Mouse (Mus musculus): ENCODE results near the gene Pwp2. TPM values are rescaled to one million over a fixed set of nuclear protein-coding genes. Genes with fewer than 3 reads are reported as not detected.
A peak's percentile ranks its signal among the peaks of the same experiment; 100 is the strongest.

Pwp2 gene
- polyA plus RNA-seq, 1 experiment from 2014 or later, result 19.7 TPM

DNA sequence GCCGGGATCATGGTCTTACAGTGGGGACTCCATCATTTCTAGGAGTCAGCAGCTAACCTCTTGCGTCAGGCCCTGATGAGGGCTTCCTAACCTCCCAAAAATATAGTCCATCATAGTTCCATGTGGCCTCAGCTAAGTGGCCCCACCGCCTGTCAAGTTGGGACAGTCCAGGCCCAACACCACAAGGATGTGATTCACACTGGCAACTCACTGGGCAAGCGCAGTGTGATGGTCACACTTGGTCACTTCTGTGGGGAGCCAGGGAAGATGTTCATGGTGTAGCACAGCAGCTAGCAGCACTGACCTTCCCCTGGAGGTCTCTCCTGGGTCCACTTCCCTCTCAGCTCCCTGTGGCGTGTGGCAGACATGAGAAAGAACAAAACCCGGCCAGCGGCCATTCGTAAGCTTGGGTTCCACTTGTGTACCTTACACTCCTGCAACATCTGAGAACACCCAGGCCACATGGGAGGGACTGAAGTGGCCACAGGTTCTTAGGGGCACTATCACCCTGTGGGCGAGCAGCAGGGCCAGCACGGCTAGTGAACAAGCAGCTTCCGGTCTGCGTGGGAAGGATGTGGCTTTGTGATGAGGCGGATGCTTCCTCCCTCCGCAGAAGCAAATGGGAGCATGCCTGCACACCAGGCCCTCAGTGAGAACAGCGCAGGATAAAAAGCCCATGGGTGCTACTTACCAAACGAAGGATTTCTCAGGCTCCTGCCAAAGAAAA is 24.4 kb downstream of the Pwp2 start:
- Histone ChIP-seq H3K9ac (no peak overlapping the region), H3K9me3 (no peaks in the 10 kb centered on the region), H3K36me3 (peaks cover 25% of the 10 kb centered on the region), H3K4me2 (no peak overlapping the region), H3K4me3 (no peak overlapping the region), H3K4me1 (peaks cover 17% of the 10 kb centered on the region), H3K27ac (no peak overlapping the region), H3K27me3 (no peaks in the 10 kb centered on the region)
- 80% methylated on average over 16 of the region's 16 CpGs for WGBS
- ATAC-seq (ENCODE audit: borderline replicate concordance, extremely low read depth, low FRiP score, low TSS enrichment), result no peak; the same call in 1 of the 2 replicates

DNA sequence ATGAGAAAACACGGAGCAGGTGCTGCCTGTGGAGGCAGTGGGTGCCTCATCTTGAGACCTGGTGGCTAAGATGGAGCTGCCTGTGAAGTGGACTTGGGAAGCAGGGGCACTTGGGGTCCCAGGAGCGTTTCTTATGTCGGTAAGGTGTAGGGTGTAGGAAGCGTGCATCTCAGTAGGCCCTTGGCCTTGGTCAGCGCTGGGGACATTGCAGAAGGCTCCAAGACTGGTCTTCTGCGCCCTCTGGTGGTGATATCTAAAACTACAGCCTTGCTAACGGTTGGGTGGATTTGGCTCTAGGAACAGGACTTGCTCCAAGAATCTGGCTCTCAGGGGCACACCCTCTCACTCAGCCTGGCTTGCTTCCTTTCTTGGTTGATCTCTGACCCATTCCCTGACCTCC is 25.0 kb downstream of the Pwp2 start:
- ATAC-seq (ENCODE audit: borderline replicate concordance, extremely low read depth, low FRiP score, low TSS enrichment), result peak; percentile 78
- Histone ChIP-seq H3K36me3 (peaks cover 24% of the 10 kb centered on the region), H3K27ac (peak overlapping the region; percentile 8; the same call in 1 of the 2 replicates), H3K9me3 (no peaks in the 10 kb centered on the region), H3K4me1 (peaks cover 22% of the 10 kb centered on the region), H3K4me3 (no peak overlapping the region), H3K27me3 (no peaks in the 10 kb centered on the region), H3K4me2 (peak overlapping the region; percentile 35), H3K9ac (no peak overlapping the region)
- WGBS, result 3% methylated on average over 7 of the region's 7 CpGs

DNA sequence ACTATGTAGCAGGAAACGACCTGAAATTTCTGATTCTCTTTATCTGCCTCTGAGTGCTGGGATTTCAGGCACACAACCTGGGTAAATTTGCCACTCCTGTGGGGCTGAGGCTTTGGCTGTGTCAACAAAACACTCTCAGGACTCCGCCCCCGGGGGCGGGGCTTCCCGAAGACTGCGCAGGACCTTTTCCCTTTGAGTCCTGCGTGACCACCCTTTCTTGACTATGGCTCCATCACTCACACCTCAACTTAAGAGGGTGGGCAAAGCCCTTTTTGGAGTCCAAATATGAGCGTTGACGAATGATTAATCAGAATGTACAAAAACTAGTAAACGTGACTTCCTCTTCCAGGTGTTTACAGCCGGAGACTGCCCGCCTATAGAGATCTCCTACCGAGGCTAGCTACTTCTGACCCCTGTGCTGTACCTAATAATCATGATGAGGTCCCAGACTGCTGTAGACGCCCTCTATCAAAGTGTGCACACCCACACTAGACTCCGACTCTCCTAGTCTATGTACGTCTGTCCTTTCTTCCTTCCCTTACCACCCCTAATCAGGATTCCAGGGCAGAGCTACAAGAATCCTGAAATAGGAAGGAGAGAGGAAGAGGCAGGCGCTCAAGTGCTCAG is 25.6 kb downstream of the Pwp2 start:
- 0 out of 2 replicates have a peak, but pooled peaks have one; percentile 19 for ATAC-seq (ENCODE audit: borderline replicate concordance, extremely low read depth, low FRiP score, low TSS enrichment)
- H3K36me3 ChIP-seq, result peaks cover 18% of the 10 kb centered on the region
- 14% methylated on average over 17 of the region's 17 CpGs for WGBS
- peaks cover 22% of the 10 kb centered on the region for H3K4me1 ChIP-seq
- no peaks in the 10 kb centered on the region for H3K9me3 ChIP-seq
- peak overlapping the region; percentile 8; the same call in 1 of the 2 replicates for H3K27ac ChIP-seq
- H3K9ac ChIP-seq, result no peak overlapping the region
- no peak overlapping the region for H3K4me3 ChIP-seq
- peak overlapping the region; percentile 35 for H3K4me2 ChIP-seq
- H3K27me3 ChIP-seq, result no peaks in the 10 kb centered on the region

DNA sequence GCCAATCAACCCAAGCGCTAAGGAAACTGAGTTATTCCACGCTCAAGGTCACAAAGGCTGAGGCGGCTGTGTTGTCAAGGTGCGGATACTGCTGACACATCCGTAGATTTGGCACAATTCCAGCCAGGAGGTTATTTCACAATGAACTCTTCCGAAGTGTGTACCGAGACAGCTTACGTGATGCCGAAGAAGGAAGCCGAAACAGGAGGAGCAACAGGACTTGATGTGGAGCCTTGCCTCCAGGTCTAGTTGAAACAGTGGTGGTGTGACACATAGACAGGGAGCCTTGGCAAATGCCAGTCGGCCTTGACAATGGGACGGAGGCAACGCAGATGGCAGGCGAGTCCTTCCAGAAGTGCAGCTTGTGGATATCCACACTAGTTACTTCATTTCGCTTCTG is 26.9 kb downstream of the Pwp2 start:
- Histone ChIP-seq H3K9me3 (no peaks in the 10 kb centered on the region), H3K9ac (no peak overlapping the region), H3K27ac (no peak overlapping the region), H3K27me3 (no peaks in the 10 kb centered on the region), H3K36me3 (peaks cover 11% of the 10 kb centered on the region; the same call in 1 of the 2 replicates), H3K4me3 (no peak overlapping the region), H3K4me1 (peaks cover 22% of the 10 kb centered on the region), H3K4me2 (no peak overlapping the region)
- 72% methylated on average over 15 of the region's 15 CpGs for WGBS
- no peak for ATAC-seq (ENCODE audit: borderline replicate concordance, extremely low read depth, low FRiP score, low TSS enrichment)

DNA sequence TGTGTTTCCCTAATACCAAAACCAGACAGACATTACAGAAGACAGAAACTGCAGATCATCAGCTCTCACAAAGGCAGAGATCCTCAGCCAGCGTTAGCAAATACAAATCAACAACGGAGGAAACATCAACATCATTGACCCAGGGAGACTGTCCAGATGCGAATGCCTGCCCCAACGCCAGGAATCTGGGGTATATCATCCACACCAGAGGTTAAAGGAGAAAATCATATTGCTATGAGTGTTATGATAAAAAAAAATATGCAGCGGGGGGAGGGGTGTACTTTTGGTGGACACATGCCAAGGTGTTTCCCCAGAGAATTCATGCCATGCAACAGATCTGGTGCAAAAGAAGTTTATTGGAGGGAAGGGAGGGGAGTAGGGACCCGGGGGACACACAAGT is 28.0 kb downstream of the Pwp2 start:
- no peak overlapping the region for H3K4me2 ChIP-seq
- no peak overlapping the region for H3K4me3 ChIP-seq
- H3K9ac ChIP-seq, result no peak overlapping the region
- peaks cover under 1% of the 10 kb centered on the region; the same call in 1 of the 2 replicates for H3K36me3 ChIP-seq
- no peak overlapping the region for H3K27ac ChIP-seq
- H3K27me3 ChIP-seq, result no peaks in the 10 kb centered on the region
- 46% methylated on average over 6 of the region's 6 CpGs for WGBS
- H3K4me1 ChIP-seq, result peaks cover 22% of the 10 kb centered on the region
- no peaks in the 10 kb centered on the region for H3K9me3 ChIP-seq
- ATAC-seq (ENCODE audit: borderline replicate concordance, extremely low read depth, low FRiP score, low TSS enrichment), result no peak

DNA sequence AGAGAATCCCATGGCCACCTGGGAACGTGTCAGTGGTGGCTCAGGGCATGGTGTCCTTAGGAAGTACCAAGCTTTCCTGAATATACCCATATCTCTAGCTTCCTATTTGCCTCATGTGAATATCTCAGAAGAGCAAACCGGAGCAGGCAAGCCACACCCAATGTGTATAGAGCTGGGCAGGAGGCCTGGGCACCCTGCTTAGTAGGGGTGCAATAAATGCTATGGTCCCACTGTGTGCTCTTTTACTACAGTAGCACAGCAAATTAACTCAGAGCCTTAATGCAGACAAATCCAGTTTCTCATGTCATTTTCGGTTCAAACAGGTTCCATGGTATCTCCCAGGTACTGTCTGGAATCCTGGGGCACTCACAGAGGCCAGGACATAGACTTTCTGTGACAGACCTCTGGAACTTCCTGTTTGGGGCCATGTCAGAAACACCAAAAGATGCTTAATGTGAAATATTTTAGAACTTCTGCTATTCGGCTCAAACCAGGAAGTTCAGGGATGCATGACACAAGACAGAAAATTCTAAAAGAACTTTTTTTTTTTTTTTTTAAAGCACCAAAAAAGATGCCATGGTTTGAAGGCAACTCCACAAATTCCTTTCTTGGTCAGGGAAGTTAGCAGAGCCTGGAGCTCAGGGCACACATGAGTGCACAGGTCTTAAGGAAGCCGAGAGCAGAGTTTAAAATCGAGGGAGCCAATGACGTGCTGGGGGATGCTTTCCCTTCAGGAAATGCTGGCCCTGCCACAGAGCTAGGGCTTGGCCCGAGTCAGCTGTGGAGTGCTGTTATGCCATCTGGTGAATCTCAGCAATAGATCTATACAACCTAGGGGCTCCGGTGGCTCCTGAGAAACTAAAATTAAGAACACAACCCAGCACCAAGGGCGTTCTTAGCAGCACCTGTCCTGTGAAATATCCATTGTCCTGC is 35.8 kb downstream of the Pwp2 start:
- no peak overlapping the region for H3K27ac ChIP-seq
- H3K9me3 ChIP-seq, result no peaks in the 10 kb centered on the region
- no peak overlapping the region for H3K9ac ChIP-seq
- no peaks in the 10 kb centered on the region for H3K27me3 ChIP-seq
- WGBS, result 58% methylated on average over 10 of the region's 10 CpGs
- H3K36me3 ChIP-seq, result no peaks in the 10 kb centered on the region
- no peak for ATAC-seq (ENCODE audit: borderline replicate concordance, extremely low read depth, low FRiP score, low TSS enrichment)
- no peaks in the 10 kb centered on the region for H3K4me1 ChIP-seq
- no peak overlapping the region for H3K4me3 ChIP-seq
- no peak overlapping the region for H3K4me2 ChIP-seq

DNA sequence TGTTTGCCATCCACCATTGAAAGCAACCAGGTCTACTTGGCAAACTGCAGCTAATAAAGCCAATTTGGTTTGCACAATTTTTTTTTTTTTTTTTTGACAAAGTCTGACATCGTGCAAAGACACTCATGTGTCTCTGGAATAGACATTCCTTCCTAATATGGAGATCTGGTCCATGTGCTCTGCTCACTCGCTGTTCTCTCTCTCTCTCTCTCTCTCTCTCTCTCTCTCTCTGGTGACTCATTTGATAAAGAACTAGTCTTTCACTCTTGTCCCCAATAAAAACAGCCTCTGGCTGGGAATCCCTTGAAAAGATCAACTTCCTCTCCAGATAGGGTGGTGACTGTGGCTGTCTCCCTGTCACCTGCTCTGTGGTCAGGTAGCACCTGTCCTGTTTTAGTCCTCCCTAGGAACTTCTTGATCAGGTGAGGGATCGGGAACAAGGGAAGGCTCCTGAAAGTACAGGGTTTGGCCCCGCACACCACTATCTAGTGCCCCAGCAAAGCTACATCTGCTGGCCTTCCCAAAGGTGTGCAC is 37.0 kb downstream of the Pwp2 start:
- Histone ChIP-seq H3K27ac (no peak overlapping the region), H3K27me3 (no peaks in the 10 kb centered on the region), H3K4me2 (no peak overlapping the region), H3K9ac (no peak overlapping the region), H3K4me3 (no peak overlapping the region), H3K4me1 (no peaks in the 10 kb centered on the region), H3K36me3 (no peaks in the 10 kb centered on the region), H3K9me3 (no peaks in the 10 kb centered on the region)
- ATAC-seq (ENCODE audit: borderline replicate concordance, extremely low read depth, low FRiP score, low TSS enrichment), result no peak
- WGBS, result 62% methylated on average over 4 of the region's 4 CpGs

DNA sequence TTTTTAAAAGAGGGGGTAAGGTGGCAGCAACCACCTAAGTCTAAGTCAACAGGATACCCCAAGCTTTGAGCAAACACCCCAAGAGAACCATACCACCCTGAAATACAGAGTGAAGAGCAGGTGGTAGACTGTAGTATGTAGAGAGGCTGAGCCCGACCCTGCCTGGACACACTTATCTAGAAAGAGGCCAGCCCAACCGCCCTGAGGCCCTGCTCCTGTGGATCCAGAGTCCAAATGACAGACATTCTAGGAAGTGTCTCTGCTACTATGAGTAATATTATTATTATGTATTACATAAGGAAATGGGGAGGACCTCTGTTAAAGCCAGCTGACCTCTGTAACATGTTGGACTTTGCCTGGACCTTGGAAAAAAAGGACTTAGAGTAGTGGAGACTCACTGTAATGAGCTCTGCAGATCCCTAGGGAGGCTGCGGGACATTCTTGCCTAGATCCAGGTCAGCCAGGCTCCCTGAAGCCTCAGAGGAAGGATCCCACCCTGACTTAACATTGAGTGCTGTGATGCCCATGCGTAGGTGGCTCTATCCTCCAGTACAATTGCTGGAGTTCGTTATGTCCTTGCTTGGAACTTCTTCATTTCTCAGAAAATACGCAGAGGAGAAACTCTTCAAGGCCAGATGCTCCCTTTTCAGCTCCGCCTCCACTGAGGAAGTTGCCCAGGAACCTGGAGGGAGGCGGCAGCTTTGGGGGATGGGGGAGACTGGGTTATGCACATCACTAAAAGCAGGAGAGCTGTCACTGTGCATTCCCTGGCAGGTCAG is 41.0 kb downstream of the Pwp2 start:
- no peaks in the 10 kb centered on the region for H3K27me3 ChIP-seq
- no peak overlapping the region for H3K9ac ChIP-seq
- H3K36me3 ChIP-seq, result no peaks in the 10 kb centered on the region
- peaks cover 18% of the 10 kb centered on the region for H3K4me1 ChIP-seq
- no peak overlapping the region for H3K4me3 ChIP-seq
- no peak overlapping the region for H3K27ac ChIP-seq
- no peak overlapping the region for H3K4me2 ChIP-seq
- 40% methylated on average over 8 of the region's 8 CpGs for WGBS
- no peaks in the 10 kb centered on the region for H3K9me3 ChIP-seq
- no peak for ATAC-seq (ENCODE audit: borderline replicate concordance, extremely low read depth, low FRiP score, low TSS enrichment)

DNA sequence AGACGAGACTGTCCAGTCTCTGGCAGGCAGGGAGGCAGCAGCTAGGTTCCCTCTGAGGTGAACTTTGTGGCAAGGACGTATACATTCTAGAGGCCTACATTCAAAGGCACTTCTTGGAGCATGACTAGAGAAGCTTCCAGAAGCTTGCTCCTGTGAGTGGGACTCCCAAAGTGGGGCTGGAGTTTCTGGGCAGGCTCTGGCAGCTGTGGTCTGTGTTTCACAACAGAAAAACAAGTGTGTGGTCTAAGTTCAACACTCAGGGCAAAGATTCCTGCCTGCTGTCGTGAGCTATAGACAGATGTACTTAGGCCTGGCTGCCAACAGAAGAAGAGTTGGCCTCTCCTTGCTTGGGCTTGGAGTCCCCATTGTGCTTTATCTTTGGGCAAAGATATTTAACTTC is 44.1 kb downstream of the Pwp2 start:
- H3K4me3 ChIP-seq, result no peak overlapping the region
- ATAC-seq (ENCODE audit: borderline replicate concordance, extremely low read depth, low FRiP score, low TSS enrichment), result no peak
- no peaks in the 10 kb centered on the region for H3K27me3 ChIP-seq
- H3K36me3 ChIP-seq, result no peaks in the 10 kb centered on the region
- no peaks in the 10 kb centered on the region for H3K9me3 ChIP-seq
- peaks cover 33% of the 10 kb centered on the region for H3K4me1 ChIP-seq
- WGBS, result 66% methylated on average over 3 of the region's 3 CpGs
- H3K4me2 ChIP-seq, result no peak overlapping the region
- peak overlapping the region; percentile 22; the same call in 1 of the 2 replicates for H3K27ac ChIP-seq
- H3K9ac ChIP-seq, result no peak overlapping the region

DNA sequence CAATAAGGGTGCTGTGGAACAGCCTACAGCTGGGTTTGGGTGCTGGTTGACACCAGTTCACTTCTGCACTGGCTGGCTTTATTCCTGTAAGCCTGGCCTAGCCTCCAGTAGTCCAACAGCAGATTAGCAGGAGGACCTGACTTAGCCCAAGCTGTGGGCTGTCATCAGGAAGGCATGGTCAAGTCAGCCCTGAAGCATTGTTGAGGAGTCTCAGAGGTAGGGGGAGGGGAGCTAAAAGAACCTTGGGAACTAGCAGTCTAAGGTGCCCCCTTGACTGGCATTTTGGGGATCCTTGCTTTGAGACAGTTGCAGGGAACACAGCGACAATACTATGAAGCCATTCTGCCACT is 44.7 kb downstream of the Pwp2 start:
- WGBS, result 93% methylated on average over 1 of the region's 1 CpGs
- Histone ChIP-seq H3K36me3 (no peaks in the 10 kb centered on the region), H3K27ac (peak overlapping the region; percentile 93)

More for the DNA sequence above, 44.7 kb downstream of the Pwp2 start:
- Histone ChIP-seq H3K9me3 (no peaks in the 10 kb centered on the region), H3K27me3 (no peaks in the 10 kb centered on the region), H3K4me3 (no peak overlapping the region), H3K9ac (no peak overlapping the region), H3K4me2 (no peak overlapping the region), H3K4me1 (peaks cover 39% of the 10 kb centered on the region)
- ATAC-seq (ENCODE audit: borderline replicate concordance, extremely low read depth, low FRiP score, low TSS enrichment), result no peak

Measured in lung, embryonic 15.5 days (tissue).